Mouse (Mus musculus) layer of hippocampus, adult 18-20 months (tissue): ENCODE measurements at regions not wholly inside any gene's neighbourhood (a gene's known extent, or its start where the extent isn't known, plus 50 kb on each side); places are given as distances from the start of the nearest gene placed in this dataset.

Experiments used
- DNase-seq, 2 experiments: peaks; one replicate each; pipeline ENCODE4 v3.0.0; 2022; ENCODE audit warnings: low spot score in 2 of 2

- no peak for DNase-seq
Observed at GRCm38 (mm10) chr1:92386752-92387151, 86.9 kb downstream of the Ndufa10 start.

- DNase-seq, result no peak
Observed at GRCm38 (mm10) chr1:92384945-92385344, 88.7 kb downstream of the Ndufa10 start.

- DNase-seq, result no peak
Observed at GRCm38 (mm10) chr1:92383749-92384148, 89.9 kb downstream of the Ndufa10 start.

- no peak for DNase-seq
Observed at GRCm38 (mm10) chr1:92379510-92379886, 94.2 kb downstream of the Ndufa10 start.

- no peak for DNase-seq
Observed at GRCm38 (mm10) chr1:92378741-92379509, 94.7 kb downstream of the Ndufa10 start.

GRCm38 (mm10) chr1:92376456-92376855 is 97.2 kb downstream of the Ndufa10 start:
- DNase-seq, result peak in 1 of 2 experiments; percentile 34

- DNase-seq, result no peak
Observed at GRCm38 (mm10) chr1:92372222-92372990, 101.3 kb downstream of the Ndufa10 start.

- peak; percentile 13 to 71 for DNase-seq
Observed at GRCm38 (mm10) chr1:92371357-92371981, 102.2 kb downstream of the Ndufa10 start.

GRCm38 (mm10) chr1:92370842-92371241 is 102.8 kb downstream of the Ndufa10 start:
- no peak for DNase-seq

GRCm38 (mm10) chr1:92369972-92370371 is 103.7 kb downstream of the Ndufa10 start:
- DNase-seq, result no peak

- DNase-seq, result no peak
Observed at GRCm38 (mm10) chr1:92366249-92366648, 107.4 kb downstream of the Ndufa10 start.

GRCm38 (mm10) chr1:92365366-92366075 is 108.1 kb downstream of the Ndufa10 start:
- DNase-seq, result no peak

- no peak for DNase-seq
Observed at GRCm38 (mm10) chr1:92361677-92362076, 112.0 kb downstream of the Ndufa10 start.

- DNase-seq, result peak; percentile 23 to 70
Observed at GRCm38 (mm10) chr1:92360255-92360654, 113.4 kb downstream of the Ndufa10 start.

- DNase-seq, result no peak
Observed at GRCm38 (mm10) chr1:92359473-92359872, 114.2 kb downstream of the Ndufa10 start.

GRCm38 (mm10) chr1:92358758-92359287 is 114.8 kb downstream of the Ndufa10 start:
- no peak for DNase-seq

- DNase-seq, result no peak
Observed at GRCm38 (mm10) chr1:92348353-92349005, 125.2 kb downstream of the Ndufa10 start.

- no peak for DNase-seq
Observed at GRCm38 (mm10) chr1:92347656-92348055, 126.0 kb downstream of the Ndufa10 start.

GRCm38 (mm10) chr1:92343768-92344167 is 129.9 kb downstream of the Ndufa10 start:
- DNase-seq, result no peak

GRCm38 (mm10) chr1:92343161-92343598 is 130.5 kb downstream of the Ndufa10 start:
- DNase-seq, result no peak
